Mouse (Mus musculus) midbrain, embryonic 14.5 days (tissue): Measurements from ENCODE around the gene Rrp1. TPM values are rescaled to one million over a fixed set of nuclear protein-coding genes. Genes with fewer than 3 reads are reported as not detected.
A peak's percentile ranks its signal among the peaks of the same experiment; 100 is the strongest.

Source experiments
- ATAC-seq: fragments of 200-750 bp; cut with Nextera tagmentation; 2 replicates; pipeline ENCODE4 v1.8.0; 2017; ENCODE audit warnings: moderate number of reproducible peaks, moderate library complexity; ENCODE audit not compliant: low FRiP score, low TSS enrichment
- DNase-seq: peaks from one replicate; pipeline ENCODE4 v3.0.0-alpha.2; 2015
- H3K27ac ChIP-seq: fragments of 300-500 bp; sonication (generic); replicated peaks from 2 replicates; pipeline ENCODE4 v1.5.1; 2014; ENCODE audit warnings: mild to moderate bottlenecking, low read depth, low read length, moderate library complexity
- H3K27me3 ChIP-seq: fragments of 300-500 bp; sonication (generic); 2 replicates; pipeline ENCODE4 v1.6.1; 2014; ENCODE audit warnings: low read length, control low read depth, mixed read lengths; ENCODE audit not compliant: control insufficient read depth, insufficient read depth
- H3K36me3 ChIP-seq: fragments of 300-500 bp; sonication (generic); 2 replicates; pipeline ENCODE4 v1.6.1; 2014; ENCODE audit warnings: low read length, control low read depth; ENCODE audit not compliant: control insufficient read depth, insufficient read depth
- H3K4me1 ChIP-seq: fragments of 300-500 bp; sonication (generic); 2 replicates; pipeline ENCODE4 v1.6.1; 2014; ENCODE audit warnings: mild to moderate bottlenecking, antibody characterized with exemption, low read length, control low read depth; ENCODE audit not compliant: control insufficient read depth, insufficient read depth
- H3K4me2 ChIP-seq: fragments of 300-500 bp; sonication (generic); 2 replicates; pipeline ENCODE4 v1.6.1; 2014; ENCODE audit warnings: mild to moderate bottlenecking, low read length, moderate library complexity
- H3K4me3 ChIP-seq: fragments of 300-500 bp; sonication (generic); replicated peaks from 2 replicates; pipeline ENCODE4 v1.5.1; 2014; ENCODE audit warnings: low read depth, low read length
- H3K9ac ChIP-seq: fragments of 300-500 bp; sonication (generic); replicated peaks from 2 replicates; pipeline ENCODE4 v1.6.1; 2014; ENCODE audit warnings: mild to moderate bottlenecking, low read length, moderate library complexity
- H3K9me3 ChIP-seq: fragments of 300-500 bp; sonication (generic); 2 replicates; pipeline ENCODE4 v1.6.1; 2016; ENCODE audit warnings: low read length, control low read depth, mixed read lengths; ENCODE audit not compliant: control insufficient read depth
- WGBS: fragments of 180-500 bp; shearing (Covaris S2); extraction: QIAGEN DNeasy Blood & Tissue Kit; methylation state at CpG from one replicate; pipeline ENCODE4 v1.1.7; 2014; 5-methylcytosine and 5-hydroxymethylcytosine counted together
- polyA plus RNA-seq: library from polyadenylated mRNA; unstranded; fragments of >200 nt; fragmentation: Nextera tagmentation; extraction: Ambion mirVana; gene quantifications from 2 replicates; pipeline ENCODE4 v1.2.1, GENCODE M21; 2014

The Rrp1 gene
- polyA plus RNA-seq, 1 experiment from 2014 or later: 305 TPM

DNA sequence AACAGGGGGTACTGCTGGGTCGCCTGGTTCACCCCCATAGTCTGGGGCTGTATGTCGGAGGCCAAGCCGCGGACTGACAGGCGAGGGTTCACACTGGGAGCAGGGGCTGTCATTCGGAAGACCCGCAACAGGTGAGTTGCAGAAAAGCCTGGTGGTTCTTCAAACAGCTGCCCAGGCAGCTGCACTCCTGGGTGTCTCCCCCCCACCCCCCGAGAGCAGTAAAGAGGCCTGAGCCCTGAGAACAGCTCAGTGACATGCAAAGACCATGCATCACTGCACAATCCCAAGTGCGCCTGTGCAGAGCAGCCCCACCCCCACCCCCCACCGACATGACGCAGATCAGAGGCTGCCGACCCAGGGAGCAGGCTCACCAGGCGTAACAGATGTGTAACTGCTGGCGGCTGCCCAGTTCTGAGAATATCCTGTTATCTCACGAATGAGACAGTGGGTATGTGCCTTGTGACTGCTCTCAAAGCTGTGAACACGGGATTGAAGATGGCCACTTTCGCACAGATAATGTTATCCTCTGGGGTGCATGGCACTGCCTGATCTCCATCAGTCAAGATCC is 13.7 kb downstream of the Rrp1 start:
- DNase-seq (peak; percentile 59), ATAC-seq (no peak)
- H3K9me3 ChIP-seq: no peaks in the 10 kb centered on the region
- no peak overlapping the region for H3K4me3 ChIP-seq
- peaks cover 48% of the 10 kb centered on the region for H3K36me3 ChIP-seq
- WGBS: 25% methylated on average over 17 of the region's 17 CpGs
- H3K27ac ChIP-seq: peak overlapping the region; percentile 55
- peaks cover 21% of the 10 kb centered on the region for H3K4me1 ChIP-seq
- H3K9ac ChIP-seq: no peak overlapping the region
- H3K4me2 ChIP-seq: peak overlapping the region; percentile 15; the same call in 1 of the 2 replicates
- H3K27me3 ChIP-seq: no peaks in the 10 kb centered on the region

DNA sequence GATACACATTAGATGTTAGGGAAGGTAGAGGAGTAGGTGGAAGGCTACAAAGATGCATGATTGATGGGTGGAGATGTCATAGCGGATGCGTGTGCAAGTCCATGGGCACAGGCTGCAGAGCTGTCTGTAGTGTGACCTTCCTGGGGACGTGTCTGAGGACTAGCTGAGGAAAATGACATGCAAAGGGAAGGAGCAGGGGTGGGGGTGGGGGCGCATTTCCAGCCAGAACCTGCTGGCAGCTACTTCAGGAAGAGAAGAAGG is 16.3 kb downstream of the Rrp1 start:
- WGBS: 54% methylated on average over 4 of the region's 4 CpGs
- Histone ChIP-seq H3K27ac (0 out of 2 replicates have a peak overlapping the region, but pooled peaks have one; percentile 16), H3K9ac (no peak overlapping the region; the same call in 1 of the 2 replicates), H3K36me3 (peaks cover 22% of the 10 kb centered on the region), H3K4me3 (no peak overlapping the region), H3K27me3 (peaks cover 11% of the 10 kb centered on the region; the same call in 1 of the 2 replicates), H3K4me2 (peak overlapping the region; percentile 42; the same call in 1 of the 2 replicates), H3K4me1 (peaks cover 21% of the 10 kb centered on the region), H3K9me3 (no peaks in the 10 kb centered on the region)
- ATAC-seq (peak; percentile 55; the same call in 1 of the 2 replicates), DNase-seq (no peak)

DNA sequence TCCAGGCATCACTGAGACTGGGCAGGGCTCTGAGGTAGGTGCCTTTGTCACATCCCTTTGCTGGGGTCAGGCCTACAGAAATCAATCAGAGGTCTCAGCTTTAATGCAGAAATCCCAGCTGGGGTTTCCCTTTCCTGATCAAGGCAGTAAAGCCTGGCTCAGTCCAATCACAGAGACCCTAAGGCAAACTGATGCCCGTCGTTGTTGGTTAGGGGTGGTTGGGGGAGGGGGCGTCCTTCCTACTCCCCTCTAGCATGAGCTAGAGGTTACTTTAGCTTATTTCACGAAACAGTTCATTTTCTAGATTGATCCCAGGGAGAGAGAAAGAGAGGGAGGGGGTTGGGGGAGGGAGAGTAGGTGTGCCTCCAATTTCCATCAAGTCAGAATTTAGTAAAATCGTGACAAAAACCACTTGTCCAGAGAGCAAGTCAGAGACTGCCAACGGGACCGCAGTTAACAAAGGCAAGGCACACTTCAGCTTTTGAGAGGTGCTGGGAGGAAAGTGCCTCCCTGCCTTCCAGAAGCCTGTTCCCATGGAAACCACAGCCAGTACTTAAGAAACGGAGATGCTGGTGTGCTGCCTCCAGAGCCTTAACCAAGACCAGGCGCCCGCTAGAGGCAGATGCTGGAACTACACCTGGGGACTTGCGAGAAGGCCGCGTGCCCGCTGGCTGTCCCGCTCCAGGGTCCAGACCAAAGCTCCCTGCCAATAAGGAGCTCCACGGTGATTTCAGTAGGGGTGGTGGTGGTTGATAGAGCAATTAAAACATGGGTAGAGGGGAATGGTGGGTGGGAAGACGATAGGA is 16.8 kb downstream of the Rrp1 start:
- peaks cover 21% of the 10 kb centered on the region for H3K4me1 ChIP-seq
- peaks cover 17% of the 10 kb centered on the region for H3K36me3 ChIP-seq
- H3K9ac ChIP-seq: peak overlapping the region; percentile 6; the same call in 1 of the 2 replicates
- H3K4me3 ChIP-seq: no peak overlapping the region
- H3K9me3 ChIP-seq: no peaks in the 10 kb centered on the region
- H3K4me2 ChIP-seq: peak overlapping the region; percentile 42
- WGBS: 2% methylated on average over 17 of the region's 17 CpGs
- peaks cover 11% of the 10 kb centered on the region; the same call in 1 of the 2 replicates for H3K27me3 ChIP-seq
- peak overlapping the region; percentile 71 for H3K27ac ChIP-seq
- DNase-seq (peak; percentile 99), ATAC-seq (peak; percentile 83)

- Histone ChIP-seq H3K4me1 (peaks cover 21% of the 10 kb centered on the region), H3K9me3 (no peaks in the 10 kb centered on the region), H3K4me2 (no peak overlapping the region), H3K27ac (peak overlapping the region; percentile 71), H3K36me3 (peaks cover 11% of the 10 kb centered on the region), H3K9ac (no peak overlapping the region; the same call in 1 of the 2 replicates), H3K27me3 (peaks cover 11% of the 10 kb centered on the region), H3K4me3 (no peak overlapping the region)
- ATAC-seq: 0 out of 2 replicates have a peak, but pooled peaks have one; percentile 3
- peak; percentile 34 for DNase-seq
- WGBS: 84% methylated on average over 3 of the region's 3 CpGs
Measured at GRCm38 (mm10) chr10:78395377-78395776, 17.5 kb downstream of the Rrp1 start.

- H3K4me2 ChIP-seq: no peak overlapping the region
- H3K9ac ChIP-seq: 0 out of 2 replicates have a peak overlapping the region, but pooled peaks have one; percentile 16
- H3K9me3 ChIP-seq: no peaks in the 10 kb centered on the region
- WGBS: 3% methylated on average over 18 of the region's 18 CpGs
- no peak overlapping the region for H3K4me3 ChIP-seq
- H3K4me1 ChIP-seq: peaks cover 12% of the 10 kb centered on the region
- no peaks in the 10 kb centered on the region for H3K36me3 ChIP-seq
- DNase-seq: peak; percentile 84
- no peak overlapping the region for H3K27ac ChIP-seq
- no peak for ATAC-seq
- peaks cover 11% of the 10 kb centered on the region for H3K27me3 ChIP-seq
Measured at GRCm38 (mm10) chr10:78392072-78392471, 20.8 kb downstream of the Rrp1 start.

- H3K27ac ChIP-seq: no peak overlapping the region
- no peak overlapping the region for H3K4me3 ChIP-seq
- DNase-seq (no peak), ATAC-seq (no peak)
- H3K4me2 ChIP-seq: no peak overlapping the region
- 20% methylated on average over 4 of the region's 4 CpGs for WGBS
- peaks cover 11% of the 10 kb centered on the region for H3K27me3 ChIP-seq
- no peaks in the 10 kb centered on the region for H3K36me3 ChIP-seq
- no peaks in the 10 kb centered on the region for H3K9me3 ChIP-seq
- no peak overlapping the region for H3K9ac ChIP-seq
- H3K4me1 ChIP-seq: peaks cover 8% of the 10 kb centered on the region
Measured at GRCm38 (mm10) chr10:78390982-78391470, 21.8 kb downstream of the Rrp1 start.

DNA sequence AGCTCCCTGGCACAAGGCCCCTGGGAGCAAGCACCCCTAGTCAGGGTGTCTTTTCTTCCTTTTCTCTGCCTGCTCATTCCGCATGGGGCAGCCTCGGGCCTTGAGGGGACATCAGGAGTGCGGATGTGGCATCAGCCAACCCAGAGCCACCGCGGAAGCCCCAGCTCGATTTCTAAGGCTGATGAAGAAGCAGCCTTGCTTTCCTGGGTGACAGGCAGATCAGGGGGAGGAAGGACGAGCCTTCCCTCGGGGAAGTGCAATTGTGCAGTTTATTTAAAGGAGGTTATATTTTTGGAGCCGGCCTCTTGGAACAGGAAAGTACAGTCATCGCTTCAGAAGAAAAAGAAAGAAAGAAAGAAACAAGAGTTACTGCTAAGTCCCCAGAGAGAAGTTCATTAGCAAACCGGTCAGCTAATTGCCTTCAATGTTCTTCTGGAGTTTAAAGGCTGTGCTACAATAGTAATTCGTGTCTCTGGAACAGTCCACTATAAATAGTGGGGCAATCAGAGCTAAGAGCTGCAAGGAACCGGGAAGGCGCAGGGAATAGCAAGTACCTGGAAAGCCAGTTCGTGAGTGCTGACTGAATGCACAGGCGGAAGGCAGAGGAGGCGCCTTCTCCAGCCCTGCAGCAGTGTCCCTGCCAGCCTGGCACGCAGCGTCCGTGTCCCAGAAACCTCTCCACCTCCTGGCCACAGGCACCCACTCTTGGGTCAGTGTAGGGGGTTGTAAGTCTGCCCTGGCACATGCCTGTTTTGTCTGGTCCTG is 24.4 kb downstream of the Rrp1 start:
- WGBS: 66% methylated on average over 20 of the region's 20 CpGs

GRCm38 (mm10) chr10:78385520-78385919 is 27.3 kb downstream of the Rrp1 start:
- no peaks in the 10 kb centered on the region for H3K9me3 ChIP-seq
- ATAC-seq (no peak), DNase-seq (no peak)
- 74% methylated on average over 5 of the region's 5 CpGs for WGBS
- H3K4me1 ChIP-seq: no peaks in the 10 kb centered on the region
- H3K9ac ChIP-seq: no peak overlapping the region
- no peaks in the 10 kb centered on the region; the same call in none of the 2 replicates for H3K27me3 ChIP-seq
- no peak overlapping the region for H3K27ac ChIP-seq
- H3K4me3 ChIP-seq: no peak overlapping the region
- H3K36me3 ChIP-seq: no peaks in the 10 kb centered on the region
- no peak overlapping the region for H3K4me2 ChIP-seq

More for the DNA sequence above, 24.4 kb downstream of the Rrp1 start:
- H3K4me2 ChIP-seq: no peak overlapping the region
- ATAC-seq: no peak
- H3K36me3 ChIP-seq: no peaks in the 10 kb centered on the region
- no peak overlapping the region for H3K4me3 ChIP-seq
- H3K9ac ChIP-seq: no peak overlapping the region
- H3K9me3 ChIP-seq: no peaks in the 10 kb centered on the region
- no peaks in the 10 kb centered on the region for H3K4me1 ChIP-seq
- no peak for DNase-seq
- no peak overlapping the region for H3K27ac ChIP-seq
- peaks cover 11% of the 10 kb centered on the region for H3K27me3 ChIP-seq
